Mouse (Mus musculus) lung, postnatal 4 days (tissue): ENCODE measurements around the gene Dnmt1.

Experiments used
- DNase-seq, 2 experiments: peaks; one replicate each; pipeline ENCODE4 v3.0.0; 2021

Dnmt1 gene

DNA sequence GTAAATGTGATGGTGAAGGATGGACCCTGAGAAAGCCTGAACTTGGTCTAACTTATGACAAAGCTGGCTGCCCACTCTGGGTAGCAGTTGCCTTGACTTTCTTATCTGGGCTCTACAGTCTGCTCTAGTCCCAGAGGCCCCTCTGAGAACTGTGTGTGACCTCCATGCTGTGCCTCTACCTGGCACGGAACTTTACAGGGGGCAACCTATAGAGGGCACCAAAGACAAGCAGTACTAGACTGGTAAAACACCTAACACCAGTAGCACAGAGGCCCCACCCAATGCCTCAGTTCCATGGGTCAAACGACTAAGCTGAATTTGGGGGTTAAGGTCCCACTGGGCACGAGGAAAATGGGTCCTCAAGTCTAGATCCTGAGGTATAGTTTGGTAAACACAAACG is 43.5 kb downstream of the Dnmt1 start:
- DNase-seq = peak in 1 of 2 experiments; percentile 55

DNA sequence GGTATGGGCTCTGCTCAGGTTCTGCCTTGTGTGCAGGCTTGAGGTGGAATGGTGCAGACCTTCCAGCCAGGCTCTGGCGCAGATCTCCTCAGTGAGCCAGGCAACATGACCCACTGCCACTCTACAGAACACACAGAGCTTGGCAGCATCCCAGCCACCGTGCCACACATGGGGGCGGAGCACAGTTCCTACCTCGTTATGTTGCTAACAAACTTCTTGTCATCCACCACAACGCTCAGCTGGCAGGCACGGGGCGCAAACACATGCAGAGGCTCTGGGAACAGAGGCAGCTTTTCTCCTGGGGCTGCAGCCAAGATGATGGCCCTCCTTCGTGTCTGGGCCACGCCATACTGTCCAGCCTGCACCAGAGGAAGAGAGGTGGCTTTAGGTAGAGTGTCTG is 49.7 kb downstream of the Dnmt1 start:
- no peak for DNase-seq

DNA sequence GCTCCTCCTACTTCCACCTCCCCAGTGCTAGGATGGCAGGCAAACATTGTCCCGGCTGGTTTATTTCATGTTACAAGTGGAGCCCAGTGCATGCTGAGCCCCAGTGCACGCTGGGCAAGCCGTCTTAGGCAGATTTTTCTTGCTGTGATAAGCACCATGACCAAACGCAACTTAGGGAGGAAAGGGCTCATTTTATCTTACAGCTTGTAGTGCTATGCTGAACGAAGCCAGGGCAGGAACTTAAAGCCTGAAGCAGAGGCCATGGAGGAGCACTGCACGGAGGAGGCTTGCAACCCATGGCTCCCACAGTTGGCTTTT is 57.6 kb downstream of the Dnmt1 start:
- no peak for DNase-seq

DNA sequence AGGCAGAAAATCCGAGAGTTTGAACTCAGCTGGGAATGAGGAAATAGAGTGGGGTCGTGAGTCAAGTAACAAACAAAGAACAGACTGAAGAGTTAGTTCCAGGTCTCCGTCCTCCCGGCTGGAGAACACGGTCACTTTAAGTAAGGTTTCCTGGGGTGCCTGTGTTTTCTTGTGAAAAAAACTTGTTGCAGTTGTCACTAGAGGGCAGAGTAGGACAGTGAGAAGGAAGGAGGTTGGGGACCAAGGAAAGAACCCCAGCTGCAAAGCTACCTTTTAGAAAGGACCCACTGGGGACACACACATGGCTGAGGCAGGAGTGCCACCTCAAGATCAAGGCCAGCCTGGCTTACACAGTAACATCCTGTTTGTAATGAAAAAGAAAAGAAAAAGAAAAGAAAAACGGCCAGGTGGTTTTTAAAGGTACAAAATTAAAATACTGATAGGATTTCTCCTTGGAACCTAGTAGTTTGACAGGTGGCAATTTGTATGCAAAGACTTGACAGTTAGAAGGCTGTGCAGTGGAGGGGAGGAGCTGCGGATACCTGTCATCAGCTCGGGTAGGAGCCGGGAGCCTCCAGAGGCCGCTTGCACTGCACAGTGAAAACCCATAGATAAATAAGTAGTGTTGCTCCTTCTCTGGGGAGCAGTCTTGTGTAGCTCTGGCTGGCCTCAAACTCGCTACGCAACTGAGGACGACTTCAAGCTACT is 58.1 kb downstream of the Dnmt1 start:
- peak in 1 of 2 experiments; percentile 58 for DNase-seq

DNA sequence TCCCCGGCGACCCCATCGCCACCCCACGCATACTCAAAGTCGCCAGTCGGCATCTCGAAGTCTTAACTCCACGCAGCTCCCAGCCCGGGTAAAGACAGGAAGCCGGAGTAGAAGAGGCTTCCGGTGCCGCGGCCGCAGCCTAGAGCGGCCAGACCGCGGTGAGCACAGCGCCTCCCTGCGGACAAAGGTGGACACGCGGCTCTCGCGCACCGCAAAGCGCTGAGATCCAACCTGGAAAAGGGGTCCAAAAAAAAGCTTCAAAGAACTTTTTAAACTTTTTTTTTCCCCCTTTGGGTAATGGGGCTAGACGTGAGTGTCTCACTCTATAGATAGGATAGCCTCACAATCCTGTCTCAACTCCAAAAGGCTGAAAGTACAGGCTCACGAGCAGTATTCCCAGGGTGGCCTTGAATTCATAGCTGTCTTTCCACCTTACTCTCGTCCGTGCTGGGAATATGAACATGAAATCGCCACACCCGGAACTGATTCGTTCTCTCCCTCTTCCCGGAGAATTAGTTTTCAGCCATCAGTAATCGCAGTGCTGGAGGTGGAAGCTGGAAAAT is 61.1 kb downstream of the Dnmt1 start, which contains the start of gene Eif3g:
Gene Eif3g, minus strand, starts transcription at position 113 of the 563 bp plus-strand sequence.
- peak; percentile 90 for DNase-seq

DNA sequence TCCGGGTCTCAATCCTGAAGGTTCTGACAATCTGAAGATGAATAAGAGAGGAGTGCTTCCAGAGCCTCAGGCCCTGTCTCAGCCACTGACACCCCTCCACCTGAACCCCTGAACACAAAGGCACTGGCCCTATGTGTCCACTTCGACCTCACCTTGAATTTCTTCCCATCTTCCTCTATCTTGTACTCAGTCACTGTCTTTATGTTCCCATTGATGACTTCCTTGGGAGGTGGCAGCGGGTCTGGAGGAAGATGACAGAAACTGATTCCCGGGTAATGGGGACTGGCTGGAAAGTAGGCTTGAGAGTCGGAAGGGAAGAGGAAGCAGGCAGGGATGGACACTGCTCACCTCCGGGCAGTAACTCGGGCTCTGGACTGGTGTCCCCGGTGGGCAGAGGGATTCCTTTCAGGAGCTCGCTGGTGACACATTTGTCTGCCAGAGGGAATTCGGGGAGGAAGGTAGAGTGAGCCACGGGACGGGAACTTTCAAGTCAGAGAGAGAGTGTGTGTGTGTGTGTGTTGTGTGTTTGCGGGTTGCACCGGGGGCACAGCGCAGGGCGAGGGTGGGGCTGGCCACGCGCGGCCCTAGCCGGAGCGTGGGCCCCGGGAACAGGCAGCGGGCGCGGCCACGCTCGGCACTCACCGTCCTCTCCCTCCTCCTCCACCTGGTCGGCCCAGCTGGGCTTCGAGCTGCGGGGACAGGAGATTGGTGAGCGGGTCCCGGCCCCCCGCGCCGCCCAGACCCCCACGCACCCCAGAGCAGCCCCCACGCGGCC is 61.8 kb downstream of the Dnmt1 start:
- no peak for DNase-seq

DNA sequence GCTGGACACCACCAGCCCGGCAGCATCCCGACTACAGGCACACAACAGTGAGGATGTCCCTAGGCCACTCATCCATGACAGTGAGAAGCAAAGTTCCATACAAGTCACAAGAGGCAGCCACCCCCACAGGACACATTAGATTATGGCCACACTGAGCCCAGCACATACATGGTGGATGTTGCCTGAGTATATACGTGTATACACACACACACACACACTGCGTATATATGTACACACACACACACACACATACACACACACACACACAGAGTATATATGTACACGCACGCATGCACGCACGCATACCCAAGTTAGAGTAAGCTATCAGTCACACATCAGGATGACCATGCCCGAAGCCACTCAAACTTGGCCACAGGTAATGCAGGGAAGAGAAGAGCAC is 64.3 kb downstream of the Dnmt1 start:
- no peak for DNase-seq

DNA sequence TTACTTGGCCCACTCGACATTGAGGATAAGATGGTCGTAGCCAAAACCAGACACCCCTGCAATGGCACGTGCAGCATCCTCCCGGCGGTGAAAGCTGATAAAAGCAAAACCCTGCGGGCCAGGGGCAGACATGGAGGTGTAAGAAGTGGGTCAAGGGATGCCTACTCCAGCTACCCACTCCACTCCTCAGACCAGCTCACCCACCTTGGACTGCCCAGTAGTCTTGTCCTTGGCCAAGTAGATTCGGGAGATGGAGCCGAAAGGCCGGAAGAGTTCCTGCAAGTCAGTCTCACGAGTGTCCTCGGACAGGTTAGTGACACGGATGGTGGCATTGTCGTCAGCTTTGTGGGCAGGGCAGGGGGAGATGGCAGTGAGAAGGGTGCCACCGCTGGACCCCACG is 65.1 kb downstream of the Dnmt1 start:
- no peak for DNase-seq

DNA sequence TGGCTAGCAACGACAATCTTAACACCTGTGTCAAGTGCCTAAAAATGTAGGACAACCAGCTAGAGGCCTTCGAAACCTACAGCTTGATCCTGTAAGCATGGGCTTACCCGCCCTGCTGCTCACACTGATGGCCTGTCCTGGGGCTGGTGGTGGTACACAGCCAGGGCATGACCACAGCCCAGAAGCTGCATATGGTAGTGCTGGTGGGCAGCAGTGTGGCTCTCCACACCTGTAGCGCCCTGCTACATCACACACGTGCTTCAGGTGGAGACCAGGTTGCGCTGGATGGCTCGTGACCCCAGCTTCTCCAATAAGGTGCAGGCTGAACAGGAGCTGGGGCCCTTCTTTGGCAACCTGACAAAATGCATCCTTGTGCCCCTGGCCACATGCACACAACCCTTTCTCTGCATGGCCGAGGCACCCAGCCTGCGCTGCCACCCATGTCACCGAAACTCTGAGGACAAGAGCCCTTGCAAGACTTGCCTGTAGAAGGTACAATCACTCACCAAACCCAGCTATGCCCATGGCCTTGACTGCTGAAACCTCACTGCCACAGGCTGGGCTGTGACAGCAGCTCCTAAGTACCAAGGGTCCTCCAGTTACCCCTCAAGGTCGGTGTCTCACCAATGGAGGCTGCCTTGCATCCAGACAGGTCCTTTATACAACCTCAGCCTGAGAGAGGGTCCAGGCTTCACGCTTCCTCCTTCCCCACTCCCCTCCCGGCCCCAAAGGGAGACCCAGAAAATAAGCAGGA is 65.9 kb downstream of the Dnmt1 start:
- DNase-seq = no peak

DNA sequence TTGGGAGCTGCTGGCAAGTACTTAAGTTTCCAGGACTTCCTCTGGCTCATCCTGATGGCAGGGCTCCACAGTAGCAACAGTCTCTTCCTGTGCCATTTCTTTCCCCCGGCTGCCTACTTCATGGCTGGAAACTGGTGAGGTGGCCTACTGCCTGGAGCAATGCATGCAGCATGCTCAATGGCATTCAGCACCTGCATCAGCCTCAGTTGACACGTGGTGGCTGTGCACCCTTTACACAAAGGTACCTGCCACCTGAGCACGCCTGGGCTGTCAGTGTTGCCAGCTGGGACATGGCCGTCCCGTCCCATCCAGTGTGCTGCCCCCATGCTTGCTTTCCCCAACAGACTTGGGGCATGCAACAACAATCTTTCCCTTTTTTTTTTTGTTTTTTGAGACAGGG is 66.6 kb downstream of the Dnmt1 start:
- no peak for DNase-seq

DNA sequence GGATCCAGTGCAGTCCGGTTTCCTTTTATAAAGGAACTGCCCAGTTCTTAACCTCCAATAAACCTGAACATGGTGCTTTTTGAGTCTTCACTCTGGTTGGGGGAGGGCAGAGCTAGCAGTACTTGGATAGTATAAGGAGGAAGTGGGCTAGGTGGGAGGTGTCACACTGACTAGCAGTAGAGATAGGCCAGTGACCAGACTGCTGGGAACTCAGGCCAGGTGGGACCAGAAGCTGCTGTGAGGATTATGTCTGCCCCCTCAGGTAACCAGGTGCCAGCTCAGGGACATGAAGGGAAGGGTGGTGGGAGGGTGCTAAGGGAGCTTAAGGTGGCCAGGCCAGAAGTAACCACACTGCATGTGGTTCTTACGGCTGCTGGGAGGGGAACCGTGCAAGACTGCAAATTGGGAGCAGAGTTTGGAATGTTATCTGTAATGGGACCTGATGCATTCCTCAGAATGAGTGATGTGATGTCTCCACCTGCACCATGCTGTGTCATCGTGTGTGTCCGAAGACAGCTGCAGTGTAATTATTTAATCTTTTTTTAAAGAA is 67.5 kb downstream of the Dnmt1 start:
- DNase-seq = no peak

DNA sequence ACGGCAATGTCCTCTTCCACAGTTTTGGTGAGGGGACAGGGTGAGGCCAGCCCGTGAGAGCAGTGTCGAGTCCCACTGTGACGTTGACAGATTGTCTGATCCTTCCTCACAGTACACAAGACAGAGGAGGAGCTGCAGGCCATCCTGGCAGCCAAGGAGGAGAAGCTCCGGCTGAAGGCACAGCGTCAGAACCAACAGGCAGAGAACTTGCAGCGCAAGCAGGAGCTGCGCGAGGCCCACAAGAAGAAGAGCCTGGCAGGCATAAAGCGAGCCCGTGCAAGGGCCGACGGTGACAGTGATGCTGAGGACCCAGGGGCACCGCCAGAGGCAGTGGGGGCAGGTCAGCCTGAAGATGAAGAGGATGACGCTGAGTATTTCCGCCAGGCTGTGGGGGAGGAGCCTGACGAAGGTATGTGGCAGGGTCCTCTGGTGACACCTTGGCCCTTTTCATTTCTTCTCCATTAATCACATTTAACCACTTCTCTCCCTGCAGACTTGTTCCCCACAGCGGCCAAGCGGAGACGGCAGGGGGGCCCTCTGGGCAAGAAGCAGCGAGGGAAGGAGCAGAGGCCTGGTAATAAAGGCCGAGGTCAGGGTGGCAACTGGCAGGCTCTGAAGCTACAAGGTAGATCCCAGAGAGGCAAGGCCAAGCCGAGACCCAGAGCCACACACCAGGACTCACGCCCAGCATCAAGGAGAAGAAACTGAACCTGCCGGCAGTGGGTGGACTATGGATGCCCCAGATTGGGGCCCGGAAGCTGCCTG is 68.2 kb downstream of the Dnmt1 start:
- DNase-seq = no peak

DNA sequence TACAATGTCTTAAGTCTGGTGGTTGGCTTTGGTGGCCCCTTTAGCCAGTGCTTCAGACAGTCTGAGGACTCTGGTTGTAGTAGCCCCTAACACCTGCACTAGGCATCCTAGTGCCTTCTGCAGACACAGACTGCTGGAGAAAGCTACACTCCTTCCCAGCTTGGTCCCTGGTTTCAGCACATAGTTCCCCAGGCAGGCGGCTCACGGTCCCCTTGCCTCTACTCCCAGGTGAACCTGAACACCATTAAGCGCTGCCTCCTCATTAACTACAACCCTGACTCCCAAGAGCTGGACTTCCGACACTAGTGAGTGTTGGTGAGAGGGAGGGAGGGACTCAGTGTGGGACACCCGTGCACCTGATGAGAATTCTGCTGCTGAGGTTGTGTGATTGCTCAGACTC is 69.3 kb downstream of the Dnmt1 start:
- DNase-seq = no peak

DNA sequence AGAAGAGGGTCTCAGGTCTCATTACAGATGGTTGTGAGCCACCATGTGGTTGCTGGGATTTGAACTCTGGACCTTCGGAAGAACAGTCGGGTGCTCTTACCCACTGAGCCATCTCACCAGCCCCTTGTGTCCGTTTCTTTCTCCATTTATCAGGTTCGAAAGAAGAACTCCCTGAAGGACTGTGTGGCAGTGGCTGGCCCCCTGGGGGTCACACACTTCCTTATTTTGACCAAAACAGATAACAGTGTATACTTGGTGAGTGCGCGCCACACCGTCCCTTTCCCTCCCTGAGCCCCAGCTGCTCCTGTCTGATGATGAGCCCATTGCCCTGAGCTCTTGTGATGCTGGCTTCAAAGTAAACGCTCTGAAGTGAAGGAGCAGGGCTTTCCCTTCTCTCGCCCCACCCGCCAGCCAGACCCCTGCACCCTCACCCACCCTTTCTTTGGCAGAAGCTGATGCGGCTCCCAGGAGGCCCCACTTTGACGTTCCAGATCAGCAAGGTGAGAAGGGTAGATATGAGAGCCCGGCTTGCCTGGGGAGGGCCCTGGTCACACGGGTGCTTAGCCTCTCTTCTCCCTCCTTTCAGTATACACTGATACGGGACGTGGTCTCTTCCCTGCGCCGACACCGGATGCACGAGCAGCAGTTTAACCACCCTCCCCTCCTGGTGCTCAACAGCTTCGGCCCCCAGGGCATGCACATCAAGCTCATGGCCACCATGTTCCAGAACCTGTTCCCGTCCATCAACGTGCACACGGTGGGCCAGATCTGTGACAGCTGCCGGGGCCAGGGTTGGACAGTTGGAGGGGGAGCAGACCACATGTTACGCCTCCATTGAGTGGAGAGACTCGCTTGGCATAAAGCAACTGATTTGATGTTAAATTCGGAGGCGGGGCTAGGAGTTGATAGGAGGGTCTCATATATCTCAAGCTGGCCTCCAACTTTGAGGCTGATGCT is 70.2 kb downstream of the Dnmt1 start:
- no peak for DNase-seq

DNA sequence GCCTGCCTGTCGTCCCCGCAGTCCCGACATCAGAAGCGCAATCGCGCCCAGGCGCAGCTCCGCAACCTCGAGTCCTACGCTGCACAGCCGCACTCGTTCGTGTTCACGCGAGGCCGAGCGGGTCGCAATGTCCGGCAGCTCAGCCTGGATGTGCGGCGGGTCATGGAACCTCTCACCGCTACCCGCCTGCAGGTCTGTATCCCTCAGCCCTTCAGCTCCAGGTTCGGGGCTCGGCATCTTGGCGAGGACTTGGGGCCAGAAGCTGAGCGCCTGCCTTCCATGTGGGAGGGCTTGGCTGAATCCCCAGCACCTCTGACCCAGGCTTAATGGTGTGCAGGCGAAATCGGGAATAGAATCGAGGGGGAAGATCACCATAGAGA is 71.3 kb downstream of the Dnmt1 start:
- no peak for DNase-seq

DNA sequence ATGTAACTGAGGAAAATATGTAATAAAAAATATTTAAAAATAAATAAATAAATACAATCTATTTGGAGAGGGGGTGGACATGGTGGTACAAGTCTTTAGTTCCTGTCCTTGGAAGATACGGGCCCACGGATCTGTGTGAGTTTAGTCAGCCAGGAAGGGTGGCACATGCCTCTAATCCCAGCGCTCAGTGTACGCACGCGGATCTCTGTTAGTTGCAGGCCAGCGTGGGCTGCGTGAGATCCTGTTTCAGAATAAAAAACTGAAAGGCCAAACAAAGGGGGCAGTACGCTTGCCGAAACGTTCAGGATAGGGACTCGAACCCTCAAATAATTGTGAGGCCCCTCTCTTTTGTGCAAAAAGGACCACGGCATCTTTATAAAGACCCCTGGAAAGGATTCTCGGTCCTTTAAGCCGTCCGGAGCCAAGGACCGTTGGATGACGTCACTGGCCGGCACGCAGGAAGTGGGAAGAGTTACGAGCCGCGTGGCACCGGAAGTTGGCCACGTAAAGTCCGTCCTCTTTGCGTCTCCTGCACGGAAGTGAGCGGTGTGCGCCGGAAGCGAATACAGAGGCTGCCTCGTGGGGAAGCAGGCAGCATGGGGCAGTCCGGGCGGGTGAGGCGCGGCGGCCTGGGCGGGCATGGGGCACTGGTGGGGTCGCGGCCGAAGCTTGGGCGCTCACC is 71.8 kb downstream of the Dnmt1 start, which contains the start of gene Ppan:
Gene Ppan, plus strand, starts transcription at position 472 of the 682 bp plus-strand sequence.
- DNase-seq = peak; percentile 95 to 97

DNA sequence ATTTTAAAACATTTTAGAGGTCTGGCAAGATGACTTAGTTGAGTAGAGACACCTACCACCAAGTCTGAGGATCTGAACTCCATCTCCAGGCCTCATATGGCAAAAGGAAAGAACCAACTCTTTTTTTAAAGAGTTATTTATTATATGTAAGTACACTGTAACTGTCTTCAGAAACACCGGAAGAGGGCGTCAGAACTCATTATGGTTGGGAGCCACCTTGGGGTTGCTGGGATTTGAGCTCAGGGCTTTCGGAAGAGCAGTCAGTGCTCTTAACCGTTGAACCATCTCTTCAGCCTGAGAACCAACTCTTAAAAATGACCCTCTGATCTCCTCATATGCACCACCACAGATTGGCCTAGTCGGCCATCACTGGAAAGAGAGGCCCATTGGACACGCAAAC is 72.5 kb downstream of the Dnmt1 start:
- no peak for DNase-seq

DNA sequence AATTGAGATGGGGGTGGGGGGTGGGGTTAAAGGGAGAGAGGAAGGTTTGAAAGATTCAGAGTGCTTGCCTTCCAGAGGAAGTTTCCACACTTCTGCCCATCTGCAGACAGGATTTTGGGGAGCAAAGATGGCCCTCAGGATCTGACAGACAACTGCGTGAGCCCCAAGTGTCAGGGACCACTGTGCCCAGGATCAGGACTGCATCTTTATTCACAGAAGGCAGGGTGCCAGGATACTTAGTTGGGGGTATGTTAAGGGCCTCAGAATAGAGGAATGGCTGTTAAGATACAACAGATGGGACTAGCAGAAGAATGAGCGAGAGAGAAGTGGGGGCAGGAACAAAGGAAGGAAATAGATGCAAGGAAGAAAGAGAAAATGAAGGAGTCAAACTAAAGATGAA is 73.1 kb downstream of the Dnmt1 start:
- DNase-seq = no peak

DNA sequence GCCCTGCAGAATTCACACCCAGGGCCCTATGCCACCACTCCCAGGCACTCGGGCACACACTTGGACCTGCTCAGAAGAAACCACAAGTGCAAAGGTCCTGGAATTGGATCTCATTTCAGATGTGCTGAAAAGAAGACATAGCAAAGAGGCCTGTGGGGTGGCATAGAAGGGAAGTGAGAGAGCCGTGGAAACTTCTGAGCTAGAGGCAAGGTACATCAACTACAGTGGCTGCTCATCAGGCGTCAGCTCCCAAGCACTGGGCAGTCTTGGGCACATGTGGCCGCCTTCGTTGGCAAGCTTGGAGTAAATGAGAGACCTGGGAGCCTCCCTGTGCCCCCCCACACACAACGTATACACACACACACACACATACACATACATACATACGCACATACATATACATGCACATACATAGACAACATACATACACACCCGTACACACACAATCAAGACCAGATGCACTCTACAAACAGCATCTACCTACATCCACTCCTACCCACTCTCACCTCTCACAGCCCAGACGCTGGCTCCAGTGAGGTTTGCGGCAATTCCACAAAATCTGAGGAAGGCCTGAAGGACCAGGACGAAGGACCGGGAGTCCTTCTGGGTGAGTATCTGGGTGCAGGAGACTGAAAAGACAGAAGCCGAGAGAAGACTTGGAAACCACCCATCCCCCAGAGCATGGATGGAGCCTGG is 80.4 kb downstream of the Dnmt1 start, which contains the start of gene Angptl6:
Gene Angptl6, minus strand, starts transcription at position 631 of the 696 bp plus-strand sequence.
- DNase-seq = no peak

DNA sequence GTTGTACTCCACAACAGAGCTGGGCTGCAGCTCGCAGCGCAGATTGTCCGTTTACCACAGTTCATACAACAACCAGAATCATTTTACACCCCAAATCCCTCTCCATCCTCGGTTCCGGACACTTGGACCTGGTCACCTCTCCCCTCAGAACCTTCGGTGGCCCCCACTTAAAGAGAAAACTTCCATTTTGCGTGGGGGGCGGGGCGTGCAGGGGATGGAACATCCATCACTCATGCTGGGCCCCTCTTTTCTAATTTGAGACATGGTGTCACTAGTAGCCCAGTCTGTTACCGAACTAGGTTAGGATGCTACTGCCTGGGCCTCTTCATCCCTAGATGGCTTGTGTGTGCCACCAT is 81.0 kb downstream of the Dnmt1 start:
- DNase-seq = no peak
